Mouse (Mus musculus): ENCODE data around the gene Nid2.

- TF ChIP-seq CTCF (IDR thresholded peaks at IDR 0.05; ENCODE audit: insufficient read depth, low read depth, low read length) = no peak
- no peak for TF ChIP-seq POLR2A (IDR thresholded peaks at IDR 0.05; ENCODE audit: insufficient read depth, low read depth, low read length)
These were observed 20.1 kb downstream of the Nid2 start for GRCm38 (mm10) chr14:19771173-19771572.
